Mouse (Mus musculus) heart, adult 11 months (tissue): ENCODE measurements at regions not wholly inside any gene's neighbourhood (a gene's known extent, or its start where the extent isn't known, plus 50 kb on each side); places are given as distances from the start of the nearest gene placed in this dataset.

Source experiments
- DNase-seq: peaks from one replicate; pipeline ENCODE4 v3.0.0; 2022

GRCm38 (mm10) chr12:33715997-33716396 lies 212.2 kb upstream of the Ferd3l start:
- no peak for DNase-seq

DNA sequence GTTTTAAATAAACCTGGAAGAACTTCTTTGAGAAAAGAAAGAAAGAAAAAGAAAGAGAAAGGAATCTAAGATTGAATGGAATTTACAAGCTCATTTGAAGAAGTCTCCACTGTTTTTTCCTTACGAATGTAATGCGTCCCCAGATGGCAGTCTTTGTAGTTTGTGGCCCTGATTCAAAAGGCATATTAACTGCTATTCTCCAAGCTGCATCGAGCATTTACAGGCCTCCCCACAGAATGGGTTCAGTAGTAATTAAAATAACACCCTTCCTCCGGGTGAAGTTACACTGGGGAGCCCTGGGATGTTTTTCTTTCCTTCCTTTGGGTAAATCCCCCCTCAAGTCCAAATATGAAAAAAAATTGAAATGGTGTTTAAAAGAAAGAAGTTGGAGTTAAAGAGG lies 211.2 kb upstream of the Ferd3l start:
- DNase-seq, result no peak

GRCm38 (mm10) chr12:33717601-33718260 lies 210.5 kb upstream of the Ferd3l start:
- DNase-seq, result peak; percentile 79

DNA sequence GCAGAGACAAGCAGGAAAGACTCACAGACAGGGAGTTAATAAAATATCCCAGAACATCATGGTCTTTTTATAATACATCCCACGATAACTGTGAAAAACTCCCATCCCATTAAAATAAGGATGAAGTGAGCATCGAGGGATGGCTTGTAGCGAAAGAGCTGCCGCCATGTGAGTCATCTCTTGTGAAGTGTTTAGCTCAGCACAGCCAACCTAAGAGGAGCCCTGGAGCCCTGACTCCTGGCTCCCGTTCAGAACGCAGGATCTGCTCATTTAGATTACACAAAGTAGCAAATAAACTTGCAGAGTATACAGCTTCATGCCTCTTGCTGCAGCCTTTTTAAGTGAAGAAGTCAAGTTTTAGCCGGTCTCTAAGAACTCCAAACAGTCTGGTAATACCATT lies 209.2 kb upstream of the Ferd3l start:
- DNase-seq, result peak; percentile 88

DNA sequence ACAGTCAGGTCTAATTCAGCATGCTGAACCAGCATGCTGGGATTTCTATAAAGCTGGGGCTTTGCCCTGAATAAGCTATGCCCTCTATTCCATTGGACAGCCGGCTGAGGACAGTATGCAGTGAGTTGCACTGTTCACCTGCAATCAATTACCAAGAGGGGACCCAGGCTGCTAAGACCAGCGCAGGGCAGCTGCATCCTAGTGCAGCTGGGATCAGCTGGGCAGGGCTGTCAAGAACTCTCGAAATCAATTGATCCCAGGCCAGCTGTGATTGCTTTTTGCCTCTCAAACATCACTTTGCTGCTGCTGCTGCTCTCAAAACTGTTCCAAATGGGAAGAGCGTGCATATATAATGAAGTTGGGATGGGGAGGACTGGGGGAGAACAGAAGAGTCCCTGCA lies 196.3 kb upstream of the Ferd3l start:
- no peak for DNase-seq

- no peak for DNase-seq
Observed at GRCm38 (mm10) chr12:33775563-33776468, 152.4 kb upstream of the Ferd3l start.

GRCm38 (mm10) chr12:33778477-33778876 lies 149.7 kb upstream of the Ferd3l start:
- no peak for DNase-seq

GRCm38 (mm10) chr12:33779898-33780297 lies 148.3 kb upstream of the Ferd3l start:
- no peak for DNase-seq

GRCm38 (mm10) chr12:33804206-33804791 lies 123.9 kb upstream of the Ferd3l start:
- DNase-seq, result no peak

- DNase-seq, result no peak
Observed at GRCm38 (mm10) chr12:33825571-33825970, 102.7 kb upstream of the Ferd3l start.

DNA sequence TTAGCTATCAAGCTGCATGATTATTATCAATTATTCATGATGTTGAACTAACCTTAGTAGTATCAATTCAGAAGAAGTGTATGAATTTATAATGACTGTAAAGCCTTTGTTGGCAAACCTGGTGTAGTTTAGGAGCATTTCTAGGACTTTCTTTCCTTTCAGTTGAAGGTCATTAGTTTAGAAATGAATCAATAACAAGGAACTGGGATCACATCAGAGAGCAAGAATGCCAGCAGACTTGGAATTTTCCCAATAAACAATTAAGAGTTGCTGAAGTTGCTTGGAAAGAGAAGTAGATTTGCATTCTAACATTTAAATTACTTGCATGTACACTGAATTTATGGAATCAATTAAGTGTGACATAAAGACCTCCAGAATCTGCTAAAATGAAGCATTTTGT lies 79.1 kb upstream of the Ferd3l start:
- DNase-seq, result no peak

- DNase-seq, result no peak
Observed at GRCm38 (mm10) chr12:33851736-33852135, 76.5 kb upstream of the Ferd3l start.
